Mouse (Mus musculus) spleen, adult 12 weeks (tissue): ENCODE data around the gene Sugct.

Experiments used
- DNase-seq: peaks from one replicate; pipeline ENCODE4 v3.0.0; 2022; ENCODE audit warnings: low spot score

Sugct gene

GRCm38 (mm10) chr13:17288377-17288776, 407.0 kb downstream of the Sugct start:
- DNase-seq = no peak

GRCm38 (mm10) chr13:17245936-17246335, 449.4 kb downstream of the Sugct start:
- DNase-seq = no peak

GRCm38 (mm10) chr13:17216524-17216923, 478.8 kb downstream of the Sugct start:
- no peak for DNase-seq

- DNase-seq = no peak
Observed at GRCm38 (mm10) chr13:17212681-17213080, 482.7 kb downstream of the Sugct start.

- DNase-seq = no peak
Observed at GRCm38 (mm10) chr13:17190180-17190762, 505.1 kb downstream of the Sugct start.

GRCm38 (mm10) chr13:17185253-17185652, 510.1 kb downstream of the Sugct start:
- no peak for DNase-seq

GRCm38 (mm10) chr13:17165917-17166316, 529.4 kb downstream of the Sugct start:
- DNase-seq = no peak

- no peak for DNase-seq
Observed at GRCm38 (mm10) chr13:17164721-17165120, 530.6 kb downstream of the Sugct start.

GRCm38 (mm10) chr13:17146441-17146992, 548.8 kb downstream of the Sugct start:
- no peak for DNase-seq

GRCm38 (mm10) chr13:17116073-17116472, 579.3 kb downstream of the Sugct start:
- no peak for DNase-seq

GRCm38 (mm10) chr13:17102372-17102771, 593.0 kb downstream of the Sugct start:
- DNase-seq = no peak

- no peak for DNase-seq
Observed at GRCm38 (mm10) chr13:17086547-17086946, 608.8 kb downstream of the Sugct start.

- DNase-seq = no peak
Observed at GRCm38 (mm10) chr13:17086146-17086545, 609.2 kb downstream of the Sugct start.

GRCm38 (mm10) chr13:17084946-17085852, 610.2 kb downstream of the Sugct start:
- DNase-seq = no peak

GRCm38 (mm10) chr13:17081618-17082017, 613.7 kb downstream of the Sugct start:
- DNase-seq = no peak

- DNase-seq = no peak
Observed at GRCm38 (mm10) chr13:17065552-17065951, 629.8 kb downstream of the Sugct start.

GRCm38 (mm10) chr13:17056650-17057049, 638.7 kb downstream of the Sugct start:
- DNase-seq = no peak

- DNase-seq = no peak
Observed at GRCm38 (mm10) chr13:17043426-17044224, 651.7 kb downstream of the Sugct start.

- no peak for DNase-seq
Observed at GRCm38 (mm10) chr13:17042332-17042731, 653.0 kb downstream of the Sugct start.

- DNase-seq = no peak
Observed at GRCm38 (mm10) chr13:17039727-17040126, 655.6 kb downstream of the Sugct start.

- no peak for DNase-seq
Observed at GRCm38 (mm10) chr13:17038341-17038740, 657.0 kb downstream of the Sugct start.

GRCm38 (mm10) chr13:17037899-17038298, 657.5 kb downstream of the Sugct start:
- DNase-seq = no peak
